Mouse (Mus musculus): ENCODE measurements around the gene Coq8b. TPM values are rescaled to one million over a fixed set of nuclear protein-coding genes. Genes with fewer than 3 reads are reported as not detected.

Gene Coq8b
- polyA plus RNA-seq, 1 experiment from 2014 or later: 11.9 TPM

GRCm38 (mm10) chr7:27197136-27197535, 35.7 kb upstream of the Coq8b start:
- no peak for ATAC-seq (ENCODE audit: insufficient number of reproducible peaks, insufficient read depth, low FRiP score, low read depth)
- H3K9me3 ChIP-seq (ENCODE audit: control insufficient read depth, low read length): no peaks in the 10 kb centered on the region
- H3K4me2 ChIP-seq (ENCODE audit: low read length): no peak overlapping the region
- WGBS: 79% methylated on average over 3 of the region's 3 CpGs
- peaks cover 53% of the 10 kb centered on the region for H3K36me3 ChIP-seq (ENCODE audit: control insufficient read depth, insufficient read depth, low read length)
- H3K27me3 ChIP-seq (ENCODE audit: control insufficient read depth, insufficient read depth, low read length): no peaks in the 10 kb centered on the region
- no peak overlapping the region for H3K9ac ChIP-seq (ENCODE audit: low read length)
- peaks cover 4 to 13% of the 10 kb centered on the region in 2 experiments for H3K4me1 ChIP-seq (ENCODE audit: control insufficient read depth in 2 of 2, insufficient read depth in 2 of 2, low read length in 2 of 2)
- no peak overlapping the region for H3K4me3 ChIP-seq (ENCODE audit: control insufficient read depth in 1 of 2, insufficient read depth in 1 of 2, low read depth in 1 of 2, low read length in 2 of 2)
- no peak overlapping the region for H3K27ac ChIP-seq (replicated peaks in 1 of 2; ENCODE audit: control insufficient read depth in 1 of 2, insufficient read depth in 1 of 2, low read depth in 2 of 2, low read length in 2 of 2)

- no peak overlapping the region for H3K4me2 ChIP-seq (ENCODE audit: low read length)
- H3K4me3 ChIP-seq (ENCODE audit: control insufficient read depth in 1 of 2, insufficient read depth in 1 of 2, low read depth in 1 of 2, low read length in 2 of 2): no peak overlapping the region
- H3K9ac ChIP-seq (ENCODE audit: low read length): no peak overlapping the region
- ATAC-seq (ENCODE audit: insufficient number of reproducible peaks, insufficient read depth, low FRiP score, low read depth): no peak
- no peak overlapping the region for H3K27ac ChIP-seq (replicated peaks in 1 of 2; ENCODE audit: control insufficient read depth in 1 of 2, insufficient read depth in 1 of 2, low read depth in 2 of 2, low read length in 2 of 2)
- WGBS: 88% methylated on average over 8 of the region's 8 CpGs
- peaks cover 53% of the 10 kb centered on the region for H3K36me3 ChIP-seq (ENCODE audit: control insufficient read depth, insufficient read depth, low read length)
- no peaks in the 10 kb centered on the region for H3K9me3 ChIP-seq (ENCODE audit: control insufficient read depth, low read length)
- peaks cover 4 to 13% of the 10 kb centered on the region in 2 experiments for H3K4me1 ChIP-seq (ENCODE audit: control insufficient read depth in 2 of 2, insufficient read depth in 2 of 2, low read length in 2 of 2)
- H3K27me3 ChIP-seq (ENCODE audit: control insufficient read depth, insufficient read depth, low read length): no peaks in the 10 kb centered on the region
Measured at GRCm38 (mm10) chr7:27197634-27198033, 35.2 kb upstream of the Coq8b start.

- no peak overlapping the region for H3K9ac ChIP-seq (ENCODE audit: low read length)
- H3K27ac ChIP-seq (replicated peaks in 1 of 2; ENCODE audit: control insufficient read depth in 1 of 2, insufficient read depth in 1 of 2, low read depth in 2 of 2, low read length in 2 of 2): no peak overlapping the region
- no peaks in the 10 kb centered on the region for H3K9me3 ChIP-seq (ENCODE audit: control insufficient read depth, low read length)
- no peaks in the 10 kb centered on the region for H3K27me3 ChIP-seq (ENCODE audit: control insufficient read depth, insufficient read depth, low read length)
- no peak for ATAC-seq (ENCODE audit: insufficient number of reproducible peaks, insufficient read depth, low FRiP score, low read depth)
- H3K4me2 ChIP-seq (ENCODE audit: low read length): no peak overlapping the region
- H3K36me3 ChIP-seq (ENCODE audit: control insufficient read depth, insufficient read depth, low read length): peaks cover 53% of the 10 kb centered on the region
- peaks cover 4 to 13% of the 10 kb centered on the region in 2 experiments for H3K4me1 ChIP-seq (ENCODE audit: control insufficient read depth in 2 of 2, insufficient read depth in 2 of 2, low read length in 2 of 2)
- no peak overlapping the region for H3K4me3 ChIP-seq (ENCODE audit: control insufficient read depth in 1 of 2, insufficient read depth in 1 of 2, low read depth in 1 of 2, low read length in 2 of 2)
Measured at GRCm38 (mm10) chr7:27198355-27198754, 34.5 kb upstream of the Coq8b start.

- Histone ChIP-seq H3K27ac (replicated peaks in 1 of 2; ENCODE audit: control insufficient read depth in 1 of 2, insufficient read depth in 1 of 2, low read depth in 2 of 2, low read length in 2 of 2) (no peak overlapping the region), H3K4me3 (ENCODE audit: control insufficient read depth in 1 of 2, insufficient read depth in 1 of 2, low read depth in 1 of 2, low read length in 2 of 2) (no peak overlapping the region), H3K36me3 (ENCODE audit: control insufficient read depth, insufficient read depth, low read length) (peaks cover 53% of the 10 kb centered on the region), H3K4me2 (ENCODE audit: low read length) (no peak overlapping the region), H3K9me3 (ENCODE audit: control insufficient read depth, low read length) (no peaks in the 10 kb centered on the region), H3K4me1 (ENCODE audit: control insufficient read depth in 2 of 2, insufficient read depth in 2 of 2, low read length in 2 of 2) (peaks cover 4 to 10% of the 10 kb centered on the region in 2 experiments), H3K9ac (ENCODE audit: low read length) (no peak overlapping the region), H3K27me3 (ENCODE audit: control insufficient read depth, insufficient read depth, low read length) (no peaks in the 10 kb centered on the region)
- 90% methylated on average over 8 of the region's 8 CpGs for WGBS
- ATAC-seq (ENCODE audit: insufficient number of reproducible peaks, insufficient read depth, low FRiP score, low read depth): no peak
Measured at GRCm38 (mm10) chr7:27198779-27199178, 34.0 kb upstream of the Coq8b start.

- H3K4me1 ChIP-seq (ENCODE audit: control insufficient read depth in 2 of 2, insufficient read depth in 2 of 2, low read length in 2 of 2): no peaks in the 10 kb centered on the region
- no peaks in the 10 kb centered on the region for H3K27me3 ChIP-seq (ENCODE audit: control insufficient read depth, insufficient read depth, low read length)
- H3K9me3 ChIP-seq (ENCODE audit: control insufficient read depth, low read length): no peaks in the 10 kb centered on the region
- H3K4me3 ChIP-seq (ENCODE audit: control insufficient read depth in 1 of 2, insufficient read depth in 1 of 2, low read depth in 1 of 2, low read length in 2 of 2): no peak overlapping the region
- H3K4me2 ChIP-seq (ENCODE audit: low read length): no peak overlapping the region
- no peak overlapping the region for H3K9ac ChIP-seq (ENCODE audit: low read length)
- ATAC-seq (ENCODE audit: insufficient number of reproducible peaks, insufficient read depth, low FRiP score, low read depth): no peak
- WGBS: 88% methylated on average over 8 of the region's 8 CpGs
- no peak overlapping the region for H3K27ac ChIP-seq (replicated peaks in 1 of 2; ENCODE audit: control insufficient read depth in 1 of 2, insufficient read depth in 1 of 2, low read depth in 2 of 2, low read length in 2 of 2)
- H3K36me3 ChIP-seq (ENCODE audit: control insufficient read depth, insufficient read depth, low read length): peaks cover 67% of the 10 kb centered on the region
Measured at GRCm38 (mm10) chr7:27203730-27204449, 28.9 kb upstream of the Coq8b start.

- no peak overlapping the region for H3K4me2 ChIP-seq (ENCODE audit: low read length)
- no peaks in the 10 kb centered on the region for H3K9me3 ChIP-seq (ENCODE audit: control insufficient read depth, low read length)
- WGBS: 78% methylated on average over 2 of the region's 2 CpGs
- no peak overlapping the region for H3K9ac ChIP-seq (ENCODE audit: low read length)
- no peak for ATAC-seq (ENCODE audit: insufficient number of reproducible peaks, insufficient read depth, low FRiP score, low read depth)
- H3K4me3 ChIP-seq (ENCODE audit: control insufficient read depth in 1 of 2, insufficient read depth in 1 of 2, low read depth in 1 of 2, low read length in 2 of 2): no peak overlapping the region
- H3K27ac ChIP-seq (replicated peaks in 1 of 2; ENCODE audit: control insufficient read depth in 1 of 2, insufficient read depth in 1 of 2, low read depth in 2 of 2, low read length in 2 of 2): no peak overlapping the region
- H3K27me3 ChIP-seq (ENCODE audit: control insufficient read depth, insufficient read depth, low read length): no peaks in the 10 kb centered on the region
- peaks cover 74% of the 10 kb centered on the region for H3K36me3 ChIP-seq (ENCODE audit: control insufficient read depth, insufficient read depth, low read length)
- no peaks in the 10 kb centered on the region for H3K4me1 ChIP-seq (ENCODE audit: control insufficient read depth in 2 of 2, insufficient read depth in 2 of 2, low read length in 2 of 2)
Measured at GRCm38 (mm10) chr7:27212626-27213025, 20.2 kb upstream of the Coq8b start.

- Histone ChIP-seq H3K36me3 (ENCODE audit: control insufficient read depth, insufficient read depth, low read length) (peaks cover 49% of the 10 kb centered on the region), H3K27me3 (ENCODE audit: control insufficient read depth, insufficient read depth, low read length) (no peaks in the 10 kb centered on the region), H3K9ac (ENCODE audit: low read length) (no peak overlapping the region), H3K4me1 (ENCODE audit: control insufficient read depth in 2 of 2, insufficient read depth in 2 of 2, low read length in 2 of 2) (no peaks in the 10 kb centered on the region), H3K27ac (replicated peaks in 1 of 2; ENCODE audit: control insufficient read depth in 1 of 2, insufficient read depth in 1 of 2, low read depth in 2 of 2, low read length in 2 of 2) (no peak overlapping the region), H3K4me2 (ENCODE audit: low read length) (no peak overlapping the region), H3K4me3 (ENCODE audit: control insufficient read depth in 1 of 2, insufficient read depth in 1 of 2, low read depth in 1 of 2, low read length in 2 of 2) (no peak overlapping the region), H3K9me3 (ENCODE audit: control insufficient read depth, low read length) (no peaks in the 10 kb centered on the region)
- no peak for ATAC-seq (ENCODE audit: insufficient number of reproducible peaks, insufficient read depth, low FRiP score, low read depth)
- WGBS: 84% methylated on average over 7 of the region's 7 CpGs
Measured at GRCm38 (mm10) chr7:27218586-27218985, 14.2 kb upstream of the Coq8b start.

- H3K4me3 ChIP-seq (ENCODE audit: control insufficient read depth in 1 of 2, insufficient read depth in 1 of 2, low read depth in 1 of 2, low read length in 2 of 2): no peak overlapping the region
- H3K4me2 ChIP-seq (ENCODE audit: low read length): no peak overlapping the region
- H3K9me3 ChIP-seq (ENCODE audit: control insufficient read depth, low read length): no peaks in the 10 kb centered on the region
- H3K9ac ChIP-seq (ENCODE audit: low read length): no peak overlapping the region
- peaks cover 0 to 9% of the 10 kb centered on the region in 2 experiments; a peak in 2 of 4 replicates for H3K4me1 ChIP-seq (ENCODE audit: control insufficient read depth in 2 of 2, insufficient read depth in 2 of 2, low read length in 2 of 2)
- 88% methylated on average over 11 of the region's 11 CpGs for WGBS
- no peak overlapping the region for H3K27ac ChIP-seq (replicated peaks in 1 of 2; ENCODE audit: control insufficient read depth in 1 of 2, insufficient read depth in 1 of 2, low read depth in 2 of 2, low read length in 2 of 2)
- H3K36me3 ChIP-seq (ENCODE audit: control insufficient read depth, insufficient read depth, low read length): peaks cover 39% of the 10 kb centered on the region
- no peak for ATAC-seq (ENCODE audit: insufficient number of reproducible peaks, insufficient read depth, low FRiP score, low read depth)
- no peaks in the 10 kb centered on the region for H3K27me3 ChIP-seq (ENCODE audit: control insufficient read depth, insufficient read depth, low read length)
Measured at GRCm38 (mm10) chr7:27219937-27220336, 12.9 kb upstream of the Coq8b start.

All from heart, embryonic 14.5 days (tissue).